8 mouse cellular contexts compared by ENCODE assay signal in the genomic region with DNA sequence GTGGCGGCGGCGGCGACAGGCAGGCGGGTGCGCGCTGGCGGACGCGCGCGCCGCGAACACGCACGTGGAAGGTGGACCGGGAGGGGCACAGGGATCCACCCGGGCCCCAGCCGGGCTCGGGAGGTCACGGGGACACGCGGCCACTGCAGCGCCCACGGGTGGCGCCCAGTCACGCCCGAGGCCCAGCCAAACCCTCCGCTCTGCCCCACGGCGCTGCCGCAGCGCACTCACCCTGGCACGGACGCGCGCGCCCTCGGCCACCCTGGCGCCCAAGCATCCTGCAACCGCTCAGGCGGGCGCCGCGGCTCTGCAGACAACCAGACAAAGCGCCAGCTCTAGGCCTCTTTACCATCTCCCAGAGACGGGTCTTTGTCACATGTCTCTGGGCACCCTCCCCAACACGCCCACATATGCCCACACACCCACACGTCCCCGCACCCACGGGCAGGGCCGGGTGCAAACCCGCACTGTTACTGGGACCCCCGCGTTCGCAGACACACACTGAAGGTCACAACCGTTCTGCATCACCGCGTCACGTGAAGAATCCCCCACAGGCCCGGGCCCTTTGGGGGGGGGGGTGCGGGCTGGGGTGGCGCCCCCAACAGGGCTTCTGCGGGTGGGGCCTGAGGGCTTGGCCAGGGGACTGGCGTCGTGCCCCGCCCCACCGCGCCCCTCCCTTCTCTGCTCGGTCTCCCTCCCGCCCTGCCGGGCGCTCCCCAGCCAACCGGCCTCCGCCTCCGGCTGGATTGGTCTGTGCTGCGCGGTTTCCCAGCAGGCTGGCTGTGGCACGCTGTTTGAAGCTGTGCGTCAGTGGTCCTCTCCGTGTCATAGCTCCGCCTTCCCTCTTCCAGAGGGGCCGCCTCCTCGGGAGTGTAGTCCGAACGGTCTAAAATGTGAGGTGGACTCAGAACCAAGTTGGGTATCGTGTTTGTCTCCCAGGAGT. TPM values are rescaled to one million over a fixed set of nuclear protein-coding genes. Genes with fewer than 3 reads are reported as not detected.
DNase-seq lines count a peak whose midpoint lies in the region; ATAC-seq lines count a peak whose summit lies in the region.

Gene Lrfn4, minus strand, starts transcription at position 517 of the 943 bp plus-strand sequence.

- peak; percentile 93 for ATAC-seq in hindbrain, embryonic 11.5 days (ENCODE audit: low FRiP score)
- peak; percentile 97 for ATAC-seq in lung, embryonic 16.5 days (ENCODE audit: low read depth)

- H3K4me2 ChIP-seq in hindbrain, embryonic 11.5 days (replicated peaks; ENCODE audit: low read depth, low read length): peak within 1 kb of the TSS; percentile 83
- H3K4me2 ChIP-seq in lung, embryonic 16.5 days (ENCODE audit: low read depth, low read length): peak within 1 kb of the TSS; percentile 86

- no peaks in the 10 kb centered on the region for H3K27me3 ChIP-seq in hindbrain, embryonic 11.5 days (ENCODE audit: control insufficient read depth, insufficient read depth, low read length)
- no peaks in the 10 kb centered on the region for H3K27me3 ChIP-seq in lung, embryonic 16.5 days (ENCODE audit: control insufficient read depth, insufficient read depth, low read depth, low read length)

- peak within 1 kb of the TSS; percentile 93 for H3K4me3 ChIP-seq in hindbrain, embryonic 11.5 days (ENCODE audit: low read depth, low read length)
- peak within 1 kb of the TSS; percentile 90 for H3K4me3 ChIP-seq in lung, embryonic 16.5 days (ENCODE audit: low read length)

- H3K9ac ChIP-seq in hindbrain, embryonic 11.5 days (ENCODE audit: low read depth, low read length): peak within 1 kb of the TSS; percentile 97
- peak within 1 kb of the TSS; percentile 95 for H3K9ac ChIP-seq in lung, embryonic 16.5 days (ENCODE audit: low read length)

- under 1% methylated on average over 66 of the region's 87 CpGs for WGBS in hindbrain, embryonic 11.5 days
- 1% methylated on average over 62 of the region's 87 CpGs for WGBS in lung, embryonic 16.5 days

- H3K4me1 ChIP-seq in hindbrain, embryonic 11.5 days (replicated peaks; ENCODE audit: control insufficient read depth, insufficient read depth, low read length): peaks cover 10% of the 10 kb centered on the region; the same call in 1 of the 2 replicates
- H3K4me1 ChIP-seq in lung, embryonic 16.5 days (replicated peaks; ENCODE audit: control insufficient read depth, insufficient read depth, low read length): peaks cover 20% of the 10 kb centered on the region

- no peaks in the 10 kb centered on the region for H3K36me3 ChIP-seq in hindbrain, embryonic 11.5 days (ENCODE audit: control insufficient read depth, insufficient read depth, low read length)
- peaks cover 22% of the 10 kb centered on the region for H3K36me3 ChIP-seq in lung, embryonic 16.5 days (ENCODE audit: control insufficient read depth, insufficient read depth, low read length)

- peak; percentile 97 for DNase-seq in Muller cell, postnatal 12 days (ENCODE audit: inconsistent ontology term)
- peak; percentile 90 to 95 for DNase-seq in cerebellum, postnatal 10 days
- peak; percentile 89 for DNase-seq in frontal cortex, postnatal 10 days (ENCODE audit: low spot score in 2 of 2)
- peak; percentile 91 for DNase-seq in hindbrain, embryonic 11.5 days (ENCODE audit: low spot score)
- peak; percentile 92 for DNase-seq in layer of hippocampus, adult 9-11 months
- DNase-seq in retina, embryonic 14.5 days (ENCODE audit: low spot score): peak; percentile 91
- peak; percentile 66 to 76 for DNase-seq in urinary bladder, adult 18-20 months (ENCODE audit: low spot score in 2 of 2)

- H3K9me3 ChIP-seq in hindbrain, embryonic 11.5 days (ENCODE audit: control insufficient read depth, low read length): no peaks in the 10 kb centered on the region
- no peaks in the 10 kb centered on the region for H3K9me3 ChIP-seq in lung, embryonic 16.5 days (ENCODE audit: control insufficient read depth, low read length)

- peak within 1 kb of the TSS; percentile 85 for H3K27ac ChIP-seq in hindbrain, embryonic 11.5 days (ENCODE audit: low read depth, low read length)
- peak within 1 kb of the TSS; percentile 93 for H3K27ac ChIP-seq in lung, embryonic 16.5 days (ENCODE audit: low read length)

RNA-seq across cellular contexts. Expression of gene Lrfn4, which starts in this region (rescaled TPM):
- 7.7 and 9.0 TPM in 2 replicates for polyA plus RNA-seq in hindbrain, embryonic 11.5 days (2014; fragmentation: Nextera tagmentation; extraction: Ambion mirVana)
- polyA plus RNA-seq in lung, embryonic 16.5 days (2015; fragmentation: Nextera tagmentation; extraction: Ambion mirVana): 3.4 and 4.1 TPM in 2 replicates

Comparison
In these comparisons a context has a peak if more than half of its experiments do, and no peak if none do; other contexts are left out.
1. Peak in every context shown above with its lines: DNase-seq, ATAC-seq, H3K4me3 ChIP-seq and H3K27ac ChIP-seq.